Mouse (Mus musculus) CH12.LX (cell line): ENCODE data around the gene Fli1. TPM values are rescaled to one million over a fixed set of nuclear protein-coding genes. Genes with fewer than 3 reads are reported as not detected.

Experiments
- DNase-seq: peaks from one replicate; pipeline ENCODE4 v3.0.0-alpha.2; 2013; ENCODE audit errors: extremely low read depth
- H3K27ac ChIP-seq: 2 replicates; pipeline ENCODE4 v1.5.1; 2012; ENCODE audit warnings: low read depth, mild to moderate bottlenecking, control low read depth, moderate library complexity; ENCODE audit not compliant: insufficient read depth
- H3K27me3 ChIP-seq: replicated peaks from 2 replicates; pipeline ENCODE3; 2012; ENCODE audit warnings: inconsistent platforms
- H3K36me3 ChIP-seq, 2 experiments: replicated peaks in 1 of 2; 2 replicates each; pipeline versions ENCODE3 to v1.6.1; 2012; ENCODE audit warnings: inconsistent platforms in 1 of 2, low read length in 1 of 2, mild to moderate bottlenecking in 1 of 2, mixed read lengths in 1 of 2, moderate library complexity in 1 of 2; ENCODE audit not compliant: control insufficient read depth in 1 of 2, insufficient read depth in 1 of 2
- H3K4me1 ChIP-seq, 2 experiments: 2 replicates each; pipeline ENCODE4 v1.6.1; 2012; ENCODE audit warnings: inconsistent platforms in 1 of 2, moderate library complexity in 1 of 2; ENCODE audit not compliant: insufficient read depth in 2 of 2, control insufficient read depth in 1 of 2
- H3K4me2 ChIP-seq: 2 replicates; pipeline ENCODE4 v1.6.1; 2012; ENCODE audit warnings: low read depth, mild to moderate bottlenecking, control low read depth; ENCODE audit not compliant: poor library complexity, insufficient read depth, severe bottlenecking
- H3K4me3 ChIP-seq, 3 experiments: fragments of 150-350 bp in 1 of 3; sonication (generic) in 1 of 3; replicated peaks in 1 of 3; 2 replicates each; pipeline versions ENCODE3 to v1.5.1; 2011 to 2012; ENCODE audit warnings: low read depth in 2 of 3, low read length in 2 of 3, mild to moderate bottlenecking in 2 of 3, moderate library complexity in 2 of 3, control low read depth in 1 of 3, improper control_type of control experiment in 1 of 3, inconsistent platforms in 1 of 3, mixed read lengths in 1 of 3; ENCODE audit not compliant: poor library complexity in 1 of 3
- H3K79me2 ChIP-seq: replicated peaks from 2 replicates; pipeline ENCODE4 v1.6.1; 2012; ENCODE audit warnings: mild to moderate bottlenecking, moderate library complexity; ENCODE audit not compliant: control insufficient read depth, poor library complexity, insufficient read depth, severe bottlenecking; ENCODE audit errors: extremely low read depth
- H3K9ac ChIP-seq: 2 replicates; pipeline ENCODE4 v1.6.1; 2012; ENCODE audit warnings: low read depth, mild to moderate bottlenecking, control low read depth, moderate library complexity; ENCODE audit not compliant: insufficient read depth
- H3K9me3 ChIP-seq: replicated peaks from 2 replicates; pipeline ENCODE3; 2012; ENCODE audit warnings: low read length, inconsistent platforms, mixed read lengths
- BHLHE40 ChIP-seq: IDR thresholded peaks from 2 replicates; pipeline ENCODE4 v1.6.1; 2011; ENCODE audit warnings: mild to moderate bottlenecking, low read depth, low read length, improper control_type of control experiment
- CHD2 ChIP-seq: IDR thresholded peaks from 2 replicates; pipeline ENCODE4 v1.6.1; 2011; ENCODE audit warnings: low read length, improper control_type of control experiment
- ELF1 ChIP-seq: IDR thresholded peaks from 2 replicates; pipeline ENCODE4 v1.6.1; 2014; ENCODE audit warnings: low read depth, mild to moderate bottlenecking, inconsistent platforms, low read length, improper control_type of control experiment
- HCFC1 ChIP-seq: IDR thresholded peaks from 2 replicates; pipeline ENCODE4 v1.6.1; 2012; ENCODE audit warnings: low read depth, mild to moderate bottlenecking, inconsistent platforms, low read length, improper control_type of control experiment
- JUND ChIP-seq: conservative IDR thresholded peaks from 2 replicates; pipeline ENCODE4 v1.6.1; 2011; ENCODE audit warnings: low read depth, low read length, improper control_type of control experiment
- MAFK ChIP-seq: IDR thresholded peaks from 2 replicates; pipeline ENCODE4 v1.6.1; 2011; ENCODE audit warnings: low read length, improper control_type of control experiment; ENCODE audit not compliant: insufficient replicate concordance
- MAX ChIP-seq: IDR thresholded peaks from 2 replicates; pipeline ENCODE4 v1.6.1; 2011; ENCODE audit warnings: low read length, improper control_type of control experiment
- MEF2A ChIP-seq: IDR thresholded peaks from 2 replicates; pipeline ENCODE4 v1.6.1; 2014; ENCODE audit warnings: low read depth, mild to moderate bottlenecking, inconsistent platforms, low read length, improper control_type of control experiment, borderline replicate concordance
- MXI1 ChIP-seq: IDR thresholded peaks from 2 replicates; pipeline ENCODE4 v1.6.1; 2011; ENCODE audit warnings: mild to moderate bottlenecking, low read depth, low read length, improper control_type of control experiment
- MYC ChIP-seq: IDR thresholded peaks from 2 replicates; pipeline ENCODE4 v1.6.1; 2011; ENCODE audit warnings: low read depth, mild to moderate bottlenecking, improper control_type of control experiment, low read length
- NRF1 ChIP-seq: IDR thresholded peaks from 2 replicates; pipeline ENCODE4 v1.6.1; 2014; ENCODE audit warnings: low read depth, mild to moderate bottlenecking, inconsistent platforms, low read length, improper control_type of control experiment, moderate library complexity
- PAX5 ChIP-seq: IDR thresholded peaks from 2 replicates; pipeline ENCODE4 v1.6.1; 2012; ENCODE audit warnings: low read length, inconsistent platforms, mixed read lengths
- POLR2A ChIP-seq: IDR thresholded peaks from 2 replicates; pipeline ENCODE4 v1.6.1; 2011; ENCODE audit warnings: low read depth, mild to moderate bottlenecking, improper control_type of control experiment, low read length
- SMC3 ChIP-seq: IDR thresholded peaks from 2 replicates; pipeline ENCODE4 v1.6.1; 2011; ENCODE audit warnings: low read depth, low read length, improper control_type of control experiment
- TBP ChIP-seq: conservative IDR thresholded peaks from 2 replicates; pipeline ENCODE4 v1.6.1; 2011; ENCODE audit warnings: low read depth, low read length, improper control_type of control experiment
- TCF12 ChIP-seq: IDR thresholded peaks from 2 replicates; pipeline ENCODE4 v1.6.1; 2014; ENCODE audit warnings: low read depth, mild to moderate bottlenecking, inconsistent platforms, low read length, improper control_type of control experiment
- UBTF ChIP-seq: IDR thresholded peaks from 2 replicates; pipeline ENCODE4 v1.6.1; 2012; ENCODE audit warnings: low read depth, mild to moderate bottlenecking, inconsistent platforms, low read length, improper control_type of control experiment, moderate library complexity
- USF2 ChIP-seq: conservative IDR thresholded peaks from 2 replicates; pipeline ENCODE4 v1.6.1; 2011; ENCODE audit warnings: low read depth, low read length, improper control_type of control experiment
- ZKSCAN1 ChIP-seq: IDR thresholded peaks from 2 replicates; pipeline ENCODE4 v1.6.1; 2012; ENCODE audit warnings: low read depth, inconsistent platforms, low read length, improper control_type of control experiment, borderline replicate concordance
- ZNF384 ChIP-seq: IDR thresholded peaks from 2 replicates; pipeline ENCODE4 v1.6.1; 2012; ENCODE audit warnings: low read depth, low read length, improper control_type of control experiment, inconsistent platforms
- dilution Hi-C: fragments of 300-500 bp; cut with MboI; formaldehyde crosslinking; loops from 2 replicates; pipeline ENCODE4 v1.14.3; 2020; ENCODE audit warnings: low sequenced_read_pairs; ENCODE audit not compliant: extremely low pct_unique_long_range_greater_than_20kb, extremely low pct_ligation_motif_present
- in situ Hi-C: fragments of 300-500 bp; cut with MboI; formaldehyde crosslinking; loops from 3 replicates; pipeline ENCODE4 v1.14.3; 2019; ENCODE audit warnings: low sequenced_read_pairs, low pct_ligation_motif_present, low pct_unique_long_range_greater_than_20kb, mixed read lengths
- polyA plus RNA-seq: library from polyadenylated mRNA; unstranded; fragments of >175 nt; gene quantifications from 2 replicates; pipeline ENCODE4 v1.2.1, GENCODE M21; 2012; ENCODE audit warnings: low read depth; ENCODE audit not compliant: insufficient read length
- total RNA-seq, 2 experiments: library from RNA; depleted of rRNA; stranded (reverse); fragments of 300-350 nt in 1 of 2; fragments of >200 nt in 1 of 2; gene quantifications; 2 replicates each; pipeline ENCODE4 v1.2.3; 2012 to 2014

The Fli1 gene
- total and polyA plus RNA-seq, 3 experiments = 20.3 to 29.3 (median 20.8) TPM

GRCm38 (mm10) chr9:32515894-32516686, 26.6 kb downstream of the Fli1 start:
- peaks cover 4 to 52% of the 10 kb centered on the region in 2 experiments for H3K36me3 ChIP-seq
- DNase-seq = peak; percentile 78
- dilution Hi-C loops = no loop called here
- peaks cover 30 to 95% of the 10 kb centered on the region in 2 experiments for H3K4me1 ChIP-seq
- no peaks in the 10 kb centered on the region for H3K27me3 ChIP-seq
- in situ Hi-C loops = no loop called here
- peak overlapping the region; percentile 82 for H3K27ac ChIP-seq
- H3K9ac ChIP-seq = peak overlapping the region; percentile 72
- no peaks in the 10 kb centered on the region for H3K9me3 ChIP-seq
- peaks cover 78% of the 10 kb centered on the region for H3K79me2 ChIP-seq
- H3K4me2 ChIP-seq = peak overlapping the region; percentile 65
- H3K4me3 ChIP-seq = peak overlapping the region; percentile 32 to 47 (median 37)
- peak; percentile 76 for TF ChIP-seq MYC
- TF ChIP-seq MXI1 = peak; percentile 80; the same call in 1 of the 2 replicates
- TF ChIP-seq NRF1 = no peak
- no peak for TF ChIP-seq ZKSCAN1
- no peak for TF ChIP-seq UBTF
- peak; percentile 41; the same call in 1 of the 2 replicates for TF ChIP-seq POLR2A
- peak; percentile 79 for TF ChIP-seq MAX
- no peak for TF ChIP-seq PAX5

GRCm38 (mm10) chr9:32514406-32515058, 28.1 kb downstream of the Fli1 start:
- Histone ChIP-seq H3K4me3 (no peak overlapping the region), H3K27ac (no peak overlapping the region), H3K9me3 (no peaks in the 10 kb centered on the region), H3K79me2 (peaks cover 66% of the 10 kb centered on the region), H3K36me3 (peaks cover 2 to 38% of the 10 kb centered on the region in 2 experiments), H3K4me1 (peaks cover 30 to 87% of the 10 kb centered on the region in 2 experiments), H3K9ac (no peak overlapping the region), H3K27me3 (no peaks in the 10 kb centered on the region), H3K4me2 (no peak overlapping the region)
- TF ChIP-seq ZNF384 = peak; percentile 29; the same call in 1 of the 2 replicates
- no peak for TF ChIP-seq MYC
- no peak for DNase-seq
- in situ Hi-C loops (no loop called here), dilution Hi-C loops (no loop called here)

GRCm38 (mm10) chr9:32513471-32513870, 29.2 kb downstream of the Fli1 start:
- no peak overlapping the region for H3K27ac ChIP-seq
- in situ Hi-C loops = no loop called here
- H3K9me3 ChIP-seq = no peaks in the 10 kb centered on the region
- TF ChIP-seq TCF12 = no peak
- TF ChIP-seq CHD2 = no peak
- TF ChIP-seq SMC3 = no peak
- no peak for TF ChIP-seq TBP
- no peak for TF ChIP-seq USF2
- TF ChIP-seq BHLHE40 = no peak
- no peak for TF ChIP-seq MEF2A
- TF ChIP-seq MAFK = no peak
- TF ChIP-seq JUND = no peak
- TF ChIP-seq HCFC1 = no peak
- TF ChIP-seq PAX5 = no peak
- no peak for TF ChIP-seq ELF1
- no peaks in the 10 kb centered on the region for H3K27me3 ChIP-seq
- DNase-seq = no peak
- peaks cover 0 to 30% of the 10 kb centered on the region in 2 experiments for H3K36me3 ChIP-seq
- no peak overlapping the region for H3K4me2 ChIP-seq
- no peak overlapping the region for H3K4me3 ChIP-seq
- peaks cover 59% of the 10 kb centered on the region for H3K79me2 ChIP-seq
- H3K9ac ChIP-seq = no peak overlapping the region
- H3K4me1 ChIP-seq = peaks cover 27 to 87% of the 10 kb centered on the region in 2 experiments
- dilution Hi-C loops = no loop called here
